Mouse (Mus musculus): ENCODE data around the gene Lrrc8e. TPM values are rescaled to one million over a fixed set of nuclear protein-coding genes. Genes with fewer than 3 reads are reported as not detected.

Lrrc8e gene
- total and polyA plus RNA-seq, 3 experiments, result 0.25 TPM; not detected in 2

- TF ChIP-seq POLR2A (IDR thresholded peaks at IDR 0.05; ENCODE audit: low read depth, low read length) (peak; percentile 94), POLR2AphosphoS2 (IDR thresholded peaks at IDR 0.05; ENCODE audit: low read depth, low read length) (peak; percentile 69; the same call in 1 of the 2 replicates), CHD1 (IDR thresholded peaks at IDR 0.05; ENCODE audit: low read depth, low read length) (no peak), GABPA (IDR thresholded peaks at IDR 0.05; ENCODE audit: insufficient replicate concordance, low read depth, low read length) (peak; percentile 42; the same call in 1 of the 2 replicates), ETS1 (conservative IDR thresholded peaks at IDR 0.05; ENCODE audit: low read depth, low read length) (peak; percentile 36; the same call in 1 of the 2 replicates), ZNF384 (IDR thresholded peaks at IDR 0.05; ENCODE audit: low read depth, low read length) (no peak), TCF12 (IDR thresholded peaks at IDR 0.05; ENCODE audit: low read depth, low read length) (peak; percentile 94), ZKSCAN1 (IDR thresholded peaks at IDR 0.05; ENCODE audit: borderline replicate concordance, low read depth, low read length) (no peak), MYC (IDR thresholded peaks at IDR 0.05; ENCODE audit: low read depth, low read length) (no peak; the same call in 1 of the 2 replicates), USF2 (conservative IDR thresholded peaks at IDR 0.05; ENCODE audit: low read depth, low read length) (peak; percentile 67), RCOR1 (conservative IDR thresholded peaks at IDR 0.05; ENCODE audit: low read depth, low read length) (no peak), KAT2A (IDR thresholded peaks at IDR 0.05; ENCODE audit: insufficient replicate concordance, low read length) (peak; percentile 81; the same call in 1 of the 2 replicates), SIN3A (IDR thresholded peaks at IDR 0.05; ENCODE audit: low read length) (peak; percentile 83), SMC3 (IDR thresholded peaks at IDR 0.05; ENCODE audit: low read depth, low read length) (no peak), EP300 (IDR thresholded peaks at IDR 0.05; ENCODE audit: low read length) (no peak), CTCF (conservative IDR thresholded peaks at IDR 0.05 in 1 of 2, IDR thresholded peaks at IDR 0.05 in 1 of 2; ENCODE audit: low read depth in 2 of 2, low read length in 2 of 2) (no peak), USF1 (IDR thresholded peaks at IDR 0.05; ENCODE audit: low read depth, low read length) (peak; percentile 79), IRF4 (IDR thresholded peaks at IDR 0.05; ENCODE audit: low read depth, low read length) (peak; percentile 63), RAD21 (IDR thresholded peaks at IDR 0.05; ENCODE audit: low read depth, low read length) (no peak), TBP (conservative IDR thresholded peaks at IDR 0.05; ENCODE audit: low read depth, low read length) (peak; percentile 76), MAZ (IDR thresholded peaks at IDR 0.05; ENCODE audit: low read depth, low read length) (peak; percentile 99), MAFK (IDR thresholded peaks at IDR 0.05; ENCODE audit: insufficient replicate concordance, low read length) (no peak), UBTF (IDR thresholded peaks at IDR 0.05; ENCODE audit: low read depth, low read length) (0 out of 2 replicates have a peak, but pooled peaks have one; percentile 54)
Measured at GRCm38 (mm10) chr8:4275275-4276110, 48.9 kb downstream of the Lrrc8e start, which contains the start of gene Timm44 (continued).

DNA sequence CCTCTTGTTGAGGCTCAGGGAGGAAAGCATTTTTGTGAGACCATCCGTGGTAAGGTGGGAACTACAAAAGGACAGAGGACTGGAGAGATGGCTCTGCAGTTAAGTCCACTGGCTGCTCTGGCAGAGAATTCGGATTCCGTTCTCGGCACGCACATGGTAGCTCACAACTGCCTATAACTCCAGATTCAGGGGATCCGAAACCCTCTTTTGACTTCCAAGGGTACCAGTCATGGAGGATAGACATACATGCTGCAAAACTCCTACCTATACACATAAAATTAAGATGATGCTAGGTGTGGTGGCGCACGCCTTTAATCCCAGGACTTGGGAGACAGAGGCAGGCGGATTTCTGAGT lies 49.5 kb downstream of the Lrrc8e start:
- H3K36me3 ChIP-seq (replicated peaks in 1 of 2; ENCODE audit: control insufficient read depth in 1 of 2, insufficient read depth in 1 of 2, low read length in 1 of 2), result peaks cover 19 to 31% of the 10 kb centered on the region in 2 experiments
- in situ Hi-C loops (cut with MboI; ENCODE audit: low pct_ligation_motif_present, low pct_unique_long_range_greater_than_20kb, low sequenced_read_pairs) (no loop called here), dilution Hi-C loops (cut with MboI; ENCODE audit: extremely low pct_ligation_motif_present, extremely low pct_unique_long_range_greater_than_20kb, low sequenced_read_pairs) (no loop called here)
- H3K4me3 ChIP-seq (replicated peaks in 1 of 3; ENCODE audit: low read depth in 2 of 3, low read length in 2 of 3, poor library complexity in 1 of 3), result peak overlapping the region; percentile 89 to 99 (median 93)
- no peaks in the 10 kb centered on the region for H3K27me3 ChIP-seq (replicated peaks)
- DNase-seq (ENCODE audit: extremely low read depth), result no peak
- H3K79me2 ChIP-seq (replicated peaks; ENCODE audit: control insufficient read depth, extremely low read depth, insufficient read depth, poor library complexity, severe bottlenecking), result peaks cover 25% of the 10 kb centered on the region
- H3K4me2 ChIP-seq (ENCODE audit: insufficient read depth, low read depth, poor library complexity, severe bottlenecking), result peak overlapping the region; percentile 51; the same call in 1 of the 2 replicates
- H3K27ac ChIP-seq (ENCODE audit: insufficient read depth, low read depth), result no peak overlapping the region
- TF ChIP-seq MAX (IDR thresholded peaks at IDR 0.05; ENCODE audit: low read length), result 0 out of 2 replicates have a peak, but pooled peaks have one; percentile 52
- TF ChIP-seq MAZ (IDR thresholded peaks at IDR 0.05; ENCODE audit: low read depth, low read length), result no peak
- 0 out of 2 replicates have a peak, but pooled peaks have one; percentile 6 for TF ChIP-seq MYC (IDR thresholded peaks at IDR 0.05; ENCODE audit: low read depth, low read length)
- no peak; the same call in 1 of the 2 replicates for TF ChIP-seq MXI1 (IDR thresholded peaks at IDR 0.05; ENCODE audit: low read depth, low read length)
- TF ChIP-seq MEF2A (IDR thresholded peaks at IDR 0.05; ENCODE audit: borderline replicate concordance, low read depth, low read length), result peak; percentile 0; the same call in 1 of the 2 replicates
- TF ChIP-seq ZKSCAN1 (IDR thresholded peaks at IDR 0.05; ENCODE audit: borderline replicate concordance, low read depth, low read length), result no peak
- peaks cover 4 to 24% of the 10 kb centered on the region in 2 experiments; a peak in 3 of 4 replicates for H3K4me1 ChIP-seq (ENCODE audit: control insufficient read depth in 1 of 2, insufficient read depth in 2 of 2)
- H3K9ac ChIP-seq (ENCODE audit: insufficient read depth, low read depth), result peak overlapping the region; percentile 54
- H3K9me3 ChIP-seq (replicated peaks; ENCODE audit: low read length), result no peaks in the 10 kb centered on the region

All from CH12.LX (cell line).